Mouse (Mus musculus) cortical plate, adult 2 months (tissue): ENCODE data around the gene Lhfpl4.

Experiments
- CTCF ChIP-seq: fragments of 200-500 bp; IDR thresholded peaks from 2 replicates; pipeline ENCODE4 v1.5.1; 2011; ENCODE audit warnings: mild to moderate bottlenecking, control low read depth, low read length; ENCODE audit not compliant: insufficient read depth; ENCODE audit errors: extremely low read depth
- POLR2A ChIP-seq: fragments of 200-500 bp; IDR thresholded peaks from 2 replicates; pipeline ENCODE4 v1.6.1; 2011; ENCODE audit warnings: mild to moderate bottlenecking, low read length, control low read depth; ENCODE audit not compliant: insufficient read depth; ENCODE audit errors: extremely low read depth

DNA sequence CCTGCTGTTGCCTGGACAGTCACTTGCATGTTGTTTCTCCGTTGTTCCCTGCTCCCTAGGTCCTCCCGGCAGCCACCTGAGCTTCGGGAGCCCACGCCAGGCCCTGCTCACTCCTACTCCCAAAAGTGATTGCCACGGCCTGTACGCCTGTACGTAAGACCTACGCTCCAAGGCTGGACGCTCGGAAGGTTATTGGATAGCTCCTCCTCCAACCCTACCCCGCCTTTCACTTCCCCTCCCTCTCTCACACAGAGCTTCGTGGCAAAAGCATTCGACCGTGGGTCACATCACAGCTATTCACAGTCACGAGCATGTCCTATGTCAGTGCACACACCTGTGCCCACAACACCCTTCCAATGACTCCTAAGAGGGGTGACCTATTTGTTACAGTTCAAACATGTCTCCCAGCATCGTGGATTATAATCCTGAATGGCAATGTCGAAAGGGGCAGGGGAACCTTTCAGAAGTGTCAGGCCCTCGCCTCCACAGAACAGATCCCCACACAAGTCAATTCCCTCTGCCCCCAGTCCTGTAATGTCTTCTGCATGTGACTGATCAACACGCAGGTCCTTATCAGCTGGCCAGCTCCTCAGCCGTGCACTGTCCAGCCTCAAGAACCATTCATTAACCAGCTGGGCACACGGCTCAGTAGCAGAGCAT, 10.2 kb downstream of the Lhfpl4 start:
- no peak for TF ChIP-seq POLR2A
- TF ChIP-seq CTCF, result no peak
